Mouse (Mus musculus): ENCODE data around the gene Ralgps1.

GRCm38 (mm10) chr2:33170777-33171565, 200.3 kb downstream of the Ralgps1 start:
- no peak for TF ChIP-seq CTCF (IDR thresholded peaks at IDR 0.05; ENCODE audit: borderline replicate concordance, insufficient read depth, low read depth, low read length)
- TF ChIP-seq POLR2A (IDR thresholded peaks at IDR 0.05; ENCODE audit: borderline replicate concordance, insufficient read depth, low read length) = no peak

All from cerebellum, adult 2 months (tissue).